Mouse (Mus musculus): ENCODE measurements around the gene Kdf1. TPM values are rescaled to one million over a fixed set of nuclear protein-coding genes. Genes with fewer than 3 reads are reported as not detected.

Gene Kdf1
- polyA plus RNA-seq, 1 experiment from 2014 or later = 0.45 TPM

DNA sequence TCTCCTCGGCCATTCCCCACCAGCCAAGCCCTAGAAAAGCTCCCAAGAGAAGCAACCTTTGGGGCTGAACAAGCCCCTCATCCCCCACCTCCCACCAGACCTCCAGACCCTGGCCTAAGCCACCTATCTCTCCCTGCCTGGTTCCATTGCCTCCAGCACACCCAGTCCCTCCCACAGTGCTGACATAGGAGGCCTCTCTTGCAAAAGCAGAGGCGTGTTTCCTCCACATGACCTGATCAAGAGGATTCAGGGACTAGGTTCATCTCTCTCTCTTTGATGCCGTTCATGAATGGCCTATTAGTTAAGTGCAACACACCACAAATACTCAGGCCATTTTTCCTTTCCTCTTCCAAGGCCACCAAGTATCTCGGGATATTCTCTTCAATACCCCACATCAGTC, 41.1 kb downstream of the Kdf1 start:
- WGBS (ENCODE audit: insufficient replicate concordance) = 61% methylated on average over 4 of the region's 4 CpGs
- ATAC-seq (ENCODE audit: low read depth) (no peak), DNase-seq (no peak)
- Histone ChIP-seq H3K27me3 (0 out of 2 replicates have a peak, but pooled peaks cover 4% of the 10 kb centered on the region), H3K9me3 (replicated peaks) (no peaks in the 10 kb centered on the region), H3K9ac (no peak overlapping the region), H3K27ac (no peak overlapping the region), H3K4me3 (replicated peaks) (no peak overlapping the region), H3K4me1 (replicated peaks) (peaks cover 3% of the 10 kb centered on the region; the same call in 1 of the 2 replicates), H3K36me3 (no peaks in the 10 kb centered on the region), H3K4me2 (no peak overlapping the region)

DNA sequence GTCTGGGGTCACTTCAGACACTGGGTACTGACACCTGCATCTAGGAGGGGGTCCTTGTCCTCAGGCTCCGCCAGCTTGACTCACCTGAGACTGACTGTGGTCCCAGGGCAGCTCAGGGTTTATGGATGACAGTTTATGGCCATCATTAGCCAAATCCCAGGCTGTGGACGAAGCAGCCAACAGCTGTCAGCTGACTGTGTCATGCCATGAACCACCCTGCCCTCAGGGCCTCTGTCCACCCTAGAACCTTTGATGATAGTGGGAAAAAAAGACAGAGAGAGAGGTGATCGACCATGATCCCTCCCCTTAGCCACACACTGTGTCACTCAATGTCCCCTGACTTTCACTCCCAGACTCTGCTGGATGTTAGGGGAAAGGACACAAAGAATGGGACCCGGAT, 42.9 kb downstream of the Kdf1 start:
- Histone ChIP-seq H3K4me2 (no peak overlapping the region), H3K27me3 (no peaks in the 10 kb centered on the region), H3K9ac (no peak overlapping the region), H3K36me3 (no peaks in the 10 kb centered on the region), H3K9me3 (replicated peaks) (no peaks in the 10 kb centered on the region), H3K4me1 (replicated peaks) (peaks cover 3% of the 10 kb centered on the region; the same call in 1 of the 2 replicates), H3K27ac (no peak overlapping the region), H3K4me3 (replicated peaks) (no peak overlapping the region)
- no peak for ATAC-seq (ENCODE audit: low read depth)
- 49% methylated on average over 4 of the region's 4 CpGs for WGBS (ENCODE audit: insufficient replicate concordance)
- DNase-seq = no peak

DNA sequence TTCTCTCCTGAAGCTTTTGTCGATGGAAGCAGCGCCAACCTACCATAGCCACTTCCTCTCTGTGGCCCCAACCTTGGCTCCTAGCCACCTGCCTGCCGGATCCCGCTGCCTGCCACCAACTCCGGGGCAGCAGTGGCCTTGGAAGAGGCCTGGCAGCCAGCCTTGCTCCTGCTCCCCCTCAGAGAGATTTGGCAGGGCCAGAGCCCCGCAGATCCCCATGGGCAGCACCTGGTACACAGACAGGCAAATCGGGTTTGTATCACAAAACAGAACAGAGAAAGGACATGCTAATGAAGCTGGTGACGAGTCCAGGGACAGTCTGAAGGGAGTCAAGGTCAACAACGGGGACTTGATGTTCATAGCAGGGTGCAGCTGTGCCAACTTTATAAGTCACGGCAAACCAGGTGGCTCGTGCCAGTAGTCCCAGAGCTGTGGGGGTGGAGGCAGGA, 44.4 kb downstream of the Kdf1 start:
- H3K9me3 ChIP-seq (replicated peaks) = no peaks in the 10 kb centered on the region
- H3K27ac ChIP-seq = no peak overlapping the region
- no peaks in the 10 kb centered on the region for H3K27me3 ChIP-seq
- H3K9ac ChIP-seq = no peak overlapping the region
- H3K4me2 ChIP-seq = no peak overlapping the region
- 61% methylated on average over 11 of the region's 11 CpGs for WGBS (ENCODE audit: insufficient replicate concordance)
- ATAC-seq (ENCODE audit: low read depth) (no peak), DNase-seq (no peak)
- no peaks in the 10 kb centered on the region for H3K36me3 ChIP-seq
- H3K4me1 ChIP-seq (replicated peaks) = peaks cover 6% of the 10 kb centered on the region; the same call in 1 of the 2 replicates
- no peak overlapping the region for H3K4me3 ChIP-seq (replicated peaks)

DNA sequence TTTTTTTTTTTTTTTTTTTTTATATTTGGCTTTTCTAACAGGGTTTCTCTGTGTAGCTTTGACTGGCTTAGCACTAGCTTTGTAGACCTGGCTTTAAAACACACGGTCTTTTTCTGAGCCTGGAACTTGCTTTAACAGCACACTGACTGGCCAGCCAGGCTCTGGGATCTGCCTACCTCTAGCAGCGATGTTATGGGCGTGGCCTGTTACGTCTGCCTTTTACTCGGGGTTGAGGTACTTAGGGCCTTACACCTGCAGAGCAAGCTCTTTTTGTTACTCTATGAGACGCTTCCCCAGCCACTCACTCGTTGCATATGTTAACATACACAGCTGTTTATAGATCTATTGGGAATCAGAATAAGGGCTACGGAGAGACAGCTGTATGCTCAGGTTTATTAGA, 48.5 kb downstream of the Kdf1 start:
- Histone ChIP-seq H3K27ac (no peak overlapping the region), H3K36me3 (no peaks in the 10 kb centered on the region), H3K4me1 (replicated peaks) (0 out of 2 replicates have a peak, but pooled peaks cover 4% of the 10 kb centered on the region), H3K4me2 (no peak overlapping the region), H3K27me3 (peaks cover 3% of the 10 kb centered on the region; the same call in 1 of the 2 replicates), H3K9me3 (replicated peaks) (no peaks in the 10 kb centered on the region), H3K4me3 (replicated peaks) (no peak overlapping the region), H3K9ac (no peak overlapping the region)
- no peak for ATAC-seq (ENCODE audit: low read depth)
- 25% methylated on average over 8 of the region's 8 CpGs for WGBS (ENCODE audit: insufficient replicate concordance)
- no peak for DNase-seq

DNA sequence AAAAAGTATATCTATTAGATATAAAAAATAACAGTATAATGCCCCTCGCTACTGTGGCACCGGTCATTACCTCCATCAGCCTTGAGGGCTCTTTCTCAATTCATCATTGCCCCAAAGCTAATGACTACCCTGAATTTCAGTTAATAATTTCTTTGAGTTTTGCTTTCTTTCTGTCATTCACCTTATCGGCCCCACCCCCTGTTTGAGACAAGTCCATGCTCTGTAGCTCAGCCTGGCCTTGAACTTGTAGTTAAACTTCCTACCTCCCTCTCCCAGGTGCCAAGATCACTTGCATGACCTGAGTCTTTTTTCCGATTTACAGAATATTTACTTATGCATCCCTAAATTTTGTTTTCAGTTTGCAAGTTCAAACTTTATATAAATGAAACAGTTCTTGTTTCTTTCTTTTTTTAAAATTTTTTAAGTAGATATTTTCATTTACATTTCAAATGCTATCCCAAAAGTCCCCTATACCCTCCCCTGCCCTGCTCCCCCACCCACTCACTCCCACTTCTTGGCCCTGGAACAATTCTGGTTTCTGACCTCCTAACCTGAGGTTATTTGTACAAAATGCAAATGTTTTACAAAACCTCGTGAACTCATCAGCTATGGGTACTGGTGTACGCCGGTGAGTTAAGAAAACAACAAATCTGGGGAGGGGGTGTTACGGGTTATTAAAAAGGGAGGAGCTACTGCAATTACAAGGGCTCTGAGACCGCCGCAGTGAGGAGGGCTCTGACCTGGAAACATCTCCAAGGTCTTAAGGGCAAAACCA, 50.7 kb downstream of the Kdf1 start:
- WGBS (ENCODE audit: insufficient replicate concordance) = 66% methylated on average over 10 of the region's 10 CpGs
- H3K9ac ChIP-seq = no peak overlapping the region
- peaks cover 13% of the 10 kb centered on the region for H3K4me1 ChIP-seq (replicated peaks)
- no peaks in the 10 kb centered on the region for H3K36me3 ChIP-seq
- ATAC-seq (ENCODE audit: low read depth) (no peak), DNase-seq (no peak)
- H3K27ac ChIP-seq = peak overlapping the region; percentile 70
- peaks cover 3% of the 10 kb centered on the region; the same call in 1 of the 2 replicates for H3K27me3 ChIP-seq
- H3K9me3 ChIP-seq (replicated peaks) = no peaks in the 10 kb centered on the region
- no peak overlapping the region for H3K4me3 ChIP-seq (replicated peaks)
- 0 out of 2 replicates have a peak overlapping the region, but pooled peaks have one; percentile 21 for H3K4me2 ChIP-seq

DNA sequence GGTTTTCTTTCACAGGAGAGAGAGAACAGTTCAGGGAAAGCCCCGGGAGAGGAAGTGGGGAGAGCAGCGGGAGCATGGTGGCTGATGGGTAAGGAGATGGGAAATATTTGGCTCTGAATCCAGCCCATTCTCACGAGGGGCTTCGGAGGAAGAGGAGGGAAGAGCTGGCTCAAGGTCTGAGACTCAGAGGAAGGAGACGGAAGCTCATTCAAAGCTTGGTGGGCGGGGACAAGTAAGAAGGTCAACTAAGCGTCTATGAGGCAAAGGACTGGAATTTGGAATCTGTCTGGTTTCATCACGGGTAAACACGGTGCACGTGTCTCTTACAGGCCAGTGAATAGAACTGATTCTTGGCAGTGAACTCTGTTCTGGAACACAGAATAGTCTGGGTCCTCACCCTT, 51.3 kb downstream of the Kdf1 start:
- Histone ChIP-seq H3K27ac (peak overlapping the region; percentile 70), H3K4me1 (replicated peaks) (peaks cover 16% of the 10 kb centered on the region), H3K9me3 (replicated peaks) (no peaks in the 10 kb centered on the region), H3K36me3 (no peaks in the 10 kb centered on the region), H3K4me3 (replicated peaks) (no peak overlapping the region), H3K9ac (no peak overlapping the region), H3K27me3 (peaks cover 3% of the 10 kb centered on the region; the same call in 1 of the 2 replicates), H3K4me2 (0 out of 2 replicates have a peak overlapping the region, but pooled peaks have one; percentile 21)
- WGBS (ENCODE audit: insufficient replicate concordance) = 47% methylated on average over 10 of the region's 10 CpGs
- ATAC-seq (ENCODE audit: low read depth) = peak; percentile 30; the same call in 1 of the 2 replicates
- DNase-seq = no peak

DNA sequence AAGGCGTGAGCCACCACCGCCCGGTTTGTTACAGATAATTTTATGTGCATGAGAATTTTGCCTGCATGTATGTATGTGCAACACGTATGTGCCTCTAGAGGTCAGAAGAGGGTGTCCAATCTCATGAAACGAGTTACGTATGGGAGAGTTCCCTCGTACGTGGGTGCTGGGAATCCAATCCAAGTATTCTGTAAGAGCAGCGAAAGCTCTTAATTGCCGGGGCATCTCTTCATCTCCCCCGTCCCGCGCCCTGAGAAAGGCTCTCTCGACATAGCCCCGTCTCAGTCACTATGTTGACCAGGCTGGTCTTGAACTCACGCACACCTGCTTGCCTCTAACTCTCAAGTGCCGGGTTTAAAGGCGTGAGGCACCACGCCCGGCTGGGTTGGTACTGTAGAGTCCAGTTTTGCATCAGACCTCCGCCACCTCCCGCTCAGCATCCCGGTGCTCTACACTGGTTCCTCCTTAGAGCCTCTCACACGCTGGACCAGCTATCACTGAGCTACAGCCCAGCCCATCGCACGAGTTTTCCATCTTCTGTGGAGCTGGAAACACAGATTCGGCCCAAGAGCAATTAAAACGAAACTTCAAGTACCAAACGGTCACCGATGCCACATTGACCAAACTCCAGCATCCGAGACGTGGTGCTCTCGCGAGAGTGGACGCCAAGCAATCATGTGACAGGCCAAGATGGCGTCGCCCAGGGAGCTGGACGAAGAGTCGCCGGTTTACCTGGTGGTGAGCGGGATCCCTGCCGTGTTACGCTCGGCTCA, 55.5 kb downstream of the Kdf1 start, which contains the start of gene Gpatch3:
TSS of gene Gpatch3 (plus strand) at position 676 of the 773 bp plus-strand sequence.
- Histone ChIP-seq H3K4me1 (replicated peaks) (peaks cover 26% of the 10 kb centered on the region), H3K9me3 (replicated peaks) (no peaks in the 10 kb centered on the region), H3K27me3 (peaks cover 3% of the 10 kb centered on the region; the same call in 1 of the 2 replicates), H3K4me3 (replicated peaks) (peak within 1 kb of the TSS; percentile 97), H3K36me3 (peaks cover 18% of the 10 kb centered on the region), H3K27ac (peak within 1 kb of the TSS; percentile 90), H3K9ac (peak within 1 kb of the TSS; percentile 88), H3K4me2 (peak within 1 kb of the TSS; percentile 93)
- peak; percentile 72 for DNase-seq
- peak; percentile 85 for ATAC-seq (ENCODE audit: low read depth)
- WGBS (ENCODE audit: insufficient replicate concordance) = 5% methylated on average over 44 of the region's 44 CpGs

DNA sequence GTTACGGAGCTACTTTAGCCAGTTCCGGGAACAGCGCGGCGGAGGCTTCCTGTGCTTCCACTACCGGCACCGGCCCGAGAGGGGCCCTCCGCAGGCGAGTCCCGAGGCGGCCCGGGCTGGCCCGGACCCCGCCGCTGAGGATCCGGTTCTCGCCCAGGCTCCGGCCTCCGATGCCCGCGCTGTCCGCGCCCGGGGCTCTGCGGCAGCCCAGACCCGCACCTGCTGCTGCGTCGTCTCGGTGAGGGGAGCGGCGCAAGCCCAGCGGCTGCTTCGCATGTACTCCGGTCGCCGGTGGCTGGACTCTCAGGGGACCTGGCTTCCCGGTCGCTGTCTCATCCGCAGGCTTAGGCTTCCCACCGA, 56.1 kb downstream of the Kdf1 start:
- Histone ChIP-seq H3K36me3 (peaks cover 23% of the 10 kb centered on the region), H3K27ac (peak overlapping the region; percentile 90), H3K4me1 (replicated peaks) (peaks cover 26% of the 10 kb centered on the region), H3K9ac (peak overlapping the region; percentile 88), H3K4me3 (replicated peaks) (peak overlapping the region; percentile 97), H3K9me3 (replicated peaks) (no peaks in the 10 kb centered on the region), H3K4me2 (peak overlapping the region; percentile 93), H3K27me3 (peaks cover 3% of the 10 kb centered on the region; the same call in 1 of the 2 replicates)
- DNase-seq (no peak), ATAC-seq (ENCODE audit: low read depth) (peak; percentile 67)
- WGBS (ENCODE audit: insufficient replicate concordance) = 1% methylated on average over 41 of the region's 41 CpGs

DNA sequence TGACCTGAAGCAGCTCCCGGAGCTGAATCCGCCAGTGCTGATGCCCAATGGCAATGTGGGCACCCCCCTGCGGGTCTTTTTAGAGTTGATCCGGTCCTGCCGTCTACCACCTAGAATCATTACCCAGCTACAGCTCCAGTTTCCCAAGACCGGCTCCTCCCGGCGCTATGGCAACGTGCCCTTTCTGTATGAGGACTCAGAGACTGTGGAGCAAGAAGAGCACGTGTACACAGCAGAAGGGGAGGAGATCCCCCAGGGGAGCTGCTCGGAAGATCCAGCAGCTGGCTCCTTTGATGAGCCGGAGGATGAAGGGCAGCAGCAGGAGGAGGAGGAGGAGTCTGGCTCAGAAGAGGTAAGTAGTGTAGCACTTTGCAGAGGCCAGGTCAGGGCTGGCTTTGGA, 59.2 kb downstream of the Kdf1 start:
- peaks cover 46% of the 10 kb centered on the region for H3K36me3 ChIP-seq
- H3K4me3 ChIP-seq (replicated peaks) = no peak overlapping the region
- WGBS (ENCODE audit: insufficient replicate concordance) = 82% methylated on average over 12 of the region's 12 CpGs
- no peaks in the 10 kb centered on the region for H3K27me3 ChIP-seq
- H3K4me1 ChIP-seq (replicated peaks) = peaks cover 28% of the 10 kb centered on the region
- H3K4me2 ChIP-seq = no peak overlapping the region
- ATAC-seq (ENCODE audit: low read depth) (no peak), DNase-seq (no peak)
- H3K27ac ChIP-seq = no peak overlapping the region
- H3K9ac ChIP-seq = no peak overlapping the region
- no peaks in the 10 kb centered on the region for H3K9me3 ChIP-seq (replicated peaks)
